Mouse (Mus musculus): Measurements from ENCODE around the gene Atp5d. TPM values are rescaled to one million over a fixed set of nuclear protein-coding genes. Genes with fewer than 3 reads are reported as not detected.

Atp5d gene
- polyA plus RNA-seq, 1 experiment from 2014 or later = 1,132 TPM

DNA sequence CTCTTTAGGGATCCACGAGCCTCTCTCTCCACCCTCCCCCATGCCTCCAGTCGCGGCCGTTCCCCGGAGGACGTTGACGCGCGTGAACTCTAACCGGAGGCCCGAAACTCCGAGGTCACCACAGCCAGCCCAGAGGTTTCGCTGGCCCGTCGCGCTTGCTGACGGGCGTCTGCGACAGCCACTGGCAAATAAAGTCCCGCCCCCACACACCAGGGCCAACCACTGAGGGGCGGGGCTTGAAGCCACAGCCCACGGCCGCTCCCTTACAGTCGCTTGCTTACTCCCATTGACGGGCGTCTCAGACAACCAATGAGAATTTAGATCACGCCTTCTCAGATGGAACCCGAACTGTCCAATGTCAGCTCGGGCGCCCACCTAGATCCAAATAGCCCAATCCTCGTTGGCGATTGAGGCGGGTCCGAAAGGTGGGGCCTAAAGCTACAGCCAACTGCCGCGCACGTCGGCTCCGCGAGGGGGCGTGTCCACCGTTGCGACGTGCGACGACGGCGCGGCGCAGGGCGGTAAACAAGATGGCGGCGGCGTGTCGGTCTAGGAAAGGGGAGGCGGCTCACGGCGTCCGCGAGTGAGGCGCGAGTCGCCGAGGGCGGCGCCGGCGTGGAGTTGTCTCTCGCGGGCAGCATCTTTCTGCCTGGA is 23.0 kb upstream of the Atp5d start, which contains the start of gene Stk11:
Gene Stk11, plus strand, starts transcription at position 514 of the 654 bp plus-strand sequence.
- peak within 1 kb of the TSS; percentile 95 for H3K27ac ChIP-seq (ENCODE audit: low read length)
- peaks cover 6% of the 10 kb centered on the region; the same call in 1 of the 2 replicates for H3K36me3 ChIP-seq (ENCODE audit: control insufficient read depth, insufficient read depth)
- peak; percentile 97 for ATAC-seq (replicated peaks; ENCODE audit: extremely low read depth, insufficient read depth, low FRiP score)
- no peaks in the 10 kb centered on the region for H3K27me3 ChIP-seq (ENCODE audit: control insufficient read depth, insufficient read depth, low read length)
- peaks cover 36% of the 10 kb centered on the region for H3K4me1 ChIP-seq (ENCODE audit: control insufficient read depth, insufficient read depth, low read length)
- peak within 1 kb of the TSS; percentile 92 for H3K4me3 ChIP-seq (ENCODE audit: low read length)
- under 1% methylated on average over 70 of the region's 70 CpGs for WGBS
- peak within 1 kb of the TSS; percentile 96 for H3K4me2 ChIP-seq (ENCODE audit: low read depth, low read length)
- peak within 1 kb of the TSS; percentile 94 for H3K9ac ChIP-seq (ENCODE audit: low read length)
- no peaks in the 10 kb centered on the region for H3K9me3 ChIP-seq (replicated peaks; ENCODE audit: control insufficient read depth, low read length)

- Histone ChIP-seq H3K4me2 (ENCODE audit: low read depth, low read length) (peak overlapping the region; percentile 96), H3K27me3 (ENCODE audit: control insufficient read depth, insufficient read depth, low read length) (no peaks in the 10 kb centered on the region), H3K36me3 (ENCODE audit: control insufficient read depth, insufficient read depth) (peaks cover 9% of the 10 kb centered on the region), H3K9me3 (replicated peaks; ENCODE audit: control insufficient read depth, low read length) (no peaks in the 10 kb centered on the region), H3K4me3 (ENCODE audit: low read length) (peak overlapping the region; percentile 92), H3K27ac (ENCODE audit: low read length) (peak overlapping the region; percentile 81), H3K9ac (ENCODE audit: low read length) (peak overlapping the region; percentile 94), H3K4me1 (ENCODE audit: control insufficient read depth, insufficient read depth, low read length) (peaks cover 37% of the 10 kb centered on the region)
- no peak for ATAC-seq (replicated peaks; ENCODE audit: extremely low read depth, insufficient read depth, low FRiP score)
- 0% methylated on average over 63 of the region's 63 CpGs for WGBS
Measured at GRCm38 (mm10) chr10:80115944-80116335, 22.5 kb upstream of the Atp5d start.

GRCm38 (mm10) chr10:80116563-80116926 is 21.9 kb upstream of the Atp5d start:
- under 1% methylated on average over 27 of the region's 27 CpGs for WGBS
- no peaks in the 10 kb centered on the region for H3K27me3 ChIP-seq (ENCODE audit: control insufficient read depth, insufficient read depth, low read length)
- H3K9ac ChIP-seq (ENCODE audit: low read length) = peak overlapping the region; percentile 94
- ATAC-seq (replicated peaks; ENCODE audit: extremely low read depth, insufficient read depth, low FRiP score) = no peak
- H3K4me3 ChIP-seq (ENCODE audit: low read length) = peak overlapping the region; percentile 92
- peaks cover 37% of the 10 kb centered on the region for H3K4me1 ChIP-seq (ENCODE audit: control insufficient read depth, insufficient read depth, low read length)
- no peaks in the 10 kb centered on the region for H3K9me3 ChIP-seq (replicated peaks; ENCODE audit: control insufficient read depth, low read length)
- peak overlapping the region; percentile 67 for H3K27ac ChIP-seq (ENCODE audit: low read length)
- peaks cover 13% of the 10 kb centered on the region for H3K36me3 ChIP-seq (ENCODE audit: control insufficient read depth, insufficient read depth)
- H3K4me2 ChIP-seq (ENCODE audit: low read depth, low read length) = peak overlapping the region; percentile 96

GRCm38 (mm10) chr10:80116927-80117691 is 21.3 kb upstream of the Atp5d start:
- Histone ChIP-seq H3K4me1 (ENCODE audit: control insufficient read depth, insufficient read depth, low read length) (peaks cover 37% of the 10 kb centered on the region), H3K4me2 (ENCODE audit: low read depth, low read length) (peak overlapping the region; percentile 96), H3K4me3 (ENCODE audit: low read length) (peak overlapping the region; percentile 92), H3K9me3 (replicated peaks; ENCODE audit: control insufficient read depth, low read length) (no peaks in the 10 kb centered on the region), H3K9ac (ENCODE audit: low read length) (peak overlapping the region; percentile 94), H3K27me3 (ENCODE audit: control insufficient read depth, insufficient read depth, low read length) (no peaks in the 10 kb centered on the region), H3K36me3 (ENCODE audit: control insufficient read depth, insufficient read depth) (peaks cover 15% of the 10 kb centered on the region), H3K27ac (ENCODE audit: low read length) (peak overlapping the region; percentile 67)
- ATAC-seq (replicated peaks; ENCODE audit: extremely low read depth, insufficient read depth, low FRiP score) = no peak
- WGBS = 1% methylated on average over 30 of the region's 30 CpGs

- no peak for ATAC-seq (replicated peaks; ENCODE audit: extremely low read depth, insufficient read depth, low FRiP score)
- Histone ChIP-seq H3K4me3 (ENCODE audit: low read length) (peak overlapping the region; percentile 92), H3K4me2 (ENCODE audit: low read depth, low read length) (peak overlapping the region; percentile 96), H3K9me3 (replicated peaks; ENCODE audit: control insufficient read depth, low read length) (no peaks in the 10 kb centered on the region), H3K4me1 (ENCODE audit: control insufficient read depth, insufficient read depth, low read length) (peaks cover 37% of the 10 kb centered on the region), H3K36me3 (ENCODE audit: control insufficient read depth, insufficient read depth) (peaks cover 17% of the 10 kb centered on the region), H3K27me3 (ENCODE audit: control insufficient read depth, insufficient read depth, low read length) (no peaks in the 10 kb centered on the region), H3K9ac (ENCODE audit: low read length) (peak overlapping the region; percentile 94), H3K27ac (ENCODE audit: low read length) (no peak overlapping the region)
- WGBS = 34% methylated on average over 1 of the region's 1 CpGs
Measured at GRCm38 (mm10) chr10:80117736-80118135, 20.7 kb upstream of the Atp5d start.

- peak overlapping the region; percentile 92 for H3K4me3 ChIP-seq (ENCODE audit: low read length)
- no peaks in the 10 kb centered on the region for H3K27me3 ChIP-seq (ENCODE audit: control insufficient read depth, insufficient read depth, low read length)
- no peak for ATAC-seq (replicated peaks; ENCODE audit: extremely low read depth, insufficient read depth, low FRiP score)
- H3K36me3 ChIP-seq (ENCODE audit: control insufficient read depth, insufficient read depth) = peaks cover 19% of the 10 kb centered on the region
- no peaks in the 10 kb centered on the region for H3K9me3 ChIP-seq (replicated peaks; ENCODE audit: control insufficient read depth, low read length)
- no peak overlapping the region; the same call in 1 of the 2 replicates for H3K27ac ChIP-seq (ENCODE audit: low read length)
- H3K4me1 ChIP-seq (ENCODE audit: control insufficient read depth, insufficient read depth, low read length) = peaks cover 37% of the 10 kb centered on the region
- H3K4me2 ChIP-seq (ENCODE audit: low read depth, low read length) = peak overlapping the region; percentile 96
- peak overlapping the region; percentile 56 for H3K9ac ChIP-seq (ENCODE audit: low read length)
- WGBS = 67% methylated on average over 6 of the region's 6 CpGs
Measured at GRCm38 (mm10) chr10:80118552-80118951, 19.9 kb upstream of the Atp5d start.

DNA sequence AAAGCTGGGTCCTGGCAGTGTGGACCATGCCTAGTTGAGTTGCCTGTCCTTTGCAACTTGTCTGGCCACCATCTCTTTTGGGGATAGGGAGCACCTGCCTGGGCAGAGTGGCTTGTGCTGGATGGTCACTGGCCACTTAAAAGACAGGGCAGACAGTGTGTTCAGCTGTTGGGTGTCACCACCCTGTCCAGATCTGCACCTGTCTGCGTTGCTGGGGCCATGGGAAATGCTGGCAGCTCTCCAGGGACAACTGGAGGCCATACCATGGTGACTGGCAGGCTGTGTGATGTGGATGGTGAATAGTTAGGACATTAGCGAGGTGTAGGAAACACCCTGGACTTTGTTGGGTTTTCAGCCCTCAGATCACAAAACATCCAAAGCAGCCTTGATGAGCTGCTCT is 18.3 kb upstream of the Atp5d start:
- H3K27ac ChIP-seq (ENCODE audit: low read length) = 0 out of 2 replicates have a peak overlapping the region, but pooled peaks have one; percentile 4
- WGBS = 44% methylated on average over 2 of the region's 2 CpGs
- no peak overlapping the region; the same call in 1 of the 2 replicates for H3K9ac ChIP-seq (ENCODE audit: low read length)
- peaks cover 19% of the 10 kb centered on the region for H3K36me3 ChIP-seq (ENCODE audit: control insufficient read depth, insufficient read depth)
- H3K4me1 ChIP-seq (ENCODE audit: control insufficient read depth, insufficient read depth, low read length) = peaks cover 35% of the 10 kb centered on the region
- no peak overlapping the region for H3K4me2 ChIP-seq (ENCODE audit: low read depth, low read length)
- no peak overlapping the region for H3K4me3 ChIP-seq (ENCODE audit: low read length)
- H3K9me3 ChIP-seq (replicated peaks; ENCODE audit: control insufficient read depth, low read length) = no peaks in the 10 kb centered on the region
- ATAC-seq (replicated peaks; ENCODE audit: extremely low read depth, insufficient read depth, low FRiP score) = no peak
- H3K27me3 ChIP-seq (ENCODE audit: control insufficient read depth, insufficient read depth, low read length) = no peaks in the 10 kb centered on the region

- Histone ChIP-seq H3K9me3 (replicated peaks; ENCODE audit: control insufficient read depth, low read length) (no peaks in the 10 kb centered on the region), H3K4me3 (ENCODE audit: low read length) (no peak overlapping the region), H3K27ac (ENCODE audit: low read length) (no peak overlapping the region), H3K4me2 (ENCODE audit: low read depth, low read length) (no peak overlapping the region), H3K4me1 (ENCODE audit: control insufficient read depth, insufficient read depth, low read length) (peaks cover 35% of the 10 kb centered on the region), H3K9ac (ENCODE audit: low read length) (no peak overlapping the region), H3K27me3 (ENCODE audit: control insufficient read depth, insufficient read depth, low read length) (no peaks in the 10 kb centered on the region), H3K36me3 (ENCODE audit: control insufficient read depth, insufficient read depth) (peaks cover 30% of the 10 kb centered on the region)
- 77% methylated on average over 2 of the region's 2 CpGs for WGBS
- no peak for ATAC-seq (replicated peaks; ENCODE audit: extremely low read depth, insufficient read depth, low FRiP score)
Measured at GRCm38 (mm10) chr10:80121639-80122038, 16.8 kb upstream of the Atp5d start.

Measured in heart, embryonic 16.5 days (tissue).